Mouse (Mus musculus) layer of hippocampus, adult 2 months (tissue): ENCODE data around the gene Cdca4. TPM values are rescaled to one million over a fixed set of nuclear protein-coding genes. Genes with fewer than 3 reads are reported as not detected.

Experiments
- DNase-seq, 2 experiments: peaks; one replicate each; pipeline ENCODE4 v3.0.0; 2022; ENCODE audit warnings: low spot score in 2 of 2
- H3K27ac ChIP-seq: fragments of 200-600 bp; 2 replicates; pipeline ENCODE4 v1.8.1; 2022
- H3K4me3 ChIP-seq: fragments of 200-600 bp; 2 replicates; pipeline ENCODE4 v1.8.1; 2022; ENCODE audit warnings: mild to moderate bottlenecking
- CTCF ChIP-seq: fragments of 200-600 bp; conservative IDR thresholded peaks from 2 replicates; pipeline ENCODE4 v1.8.1; 2022; ENCODE audit warnings: antibody characterized with exemption, mild to moderate bottlenecking, moderate library complexity
- total RNA-seq, 2 experiments: library from RNA; stranded (reverse); gene quantifications; 2 replicates each; pipeline ENCODE4 v1.2.3; 2021

Cdca4 gene
- total RNA-seq, 2 experiments from 2014 or later, result 7.1 to 10.8 TPM

DNA sequence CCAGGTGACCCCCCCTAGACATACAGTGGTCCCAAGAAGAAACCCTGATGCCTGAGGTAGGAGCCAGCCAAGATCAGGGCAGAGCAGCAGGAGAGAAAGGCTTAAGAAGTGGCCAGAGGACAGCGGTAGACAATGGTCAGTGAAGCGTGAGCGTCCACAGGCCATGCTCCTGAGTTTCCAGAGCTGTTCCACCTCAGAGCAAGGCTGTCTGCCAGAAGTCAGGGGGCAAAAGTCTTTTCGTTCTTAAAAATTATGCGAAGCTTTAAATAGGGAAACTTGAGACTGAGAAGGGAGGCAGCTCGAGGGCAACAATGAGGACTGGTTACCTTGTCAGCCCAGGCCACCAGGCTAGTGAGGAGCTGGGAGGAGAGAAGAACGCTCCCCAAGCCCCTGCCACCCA is 15.9 kb downstream of the Cdca4 start:
- Histone ChIP-seq H3K27ac (no peak overlapping the region), H3K4me3 (no peak overlapping the region)
- DNase-seq, result no peak
- no peak for TF ChIP-seq CTCF

DNA sequence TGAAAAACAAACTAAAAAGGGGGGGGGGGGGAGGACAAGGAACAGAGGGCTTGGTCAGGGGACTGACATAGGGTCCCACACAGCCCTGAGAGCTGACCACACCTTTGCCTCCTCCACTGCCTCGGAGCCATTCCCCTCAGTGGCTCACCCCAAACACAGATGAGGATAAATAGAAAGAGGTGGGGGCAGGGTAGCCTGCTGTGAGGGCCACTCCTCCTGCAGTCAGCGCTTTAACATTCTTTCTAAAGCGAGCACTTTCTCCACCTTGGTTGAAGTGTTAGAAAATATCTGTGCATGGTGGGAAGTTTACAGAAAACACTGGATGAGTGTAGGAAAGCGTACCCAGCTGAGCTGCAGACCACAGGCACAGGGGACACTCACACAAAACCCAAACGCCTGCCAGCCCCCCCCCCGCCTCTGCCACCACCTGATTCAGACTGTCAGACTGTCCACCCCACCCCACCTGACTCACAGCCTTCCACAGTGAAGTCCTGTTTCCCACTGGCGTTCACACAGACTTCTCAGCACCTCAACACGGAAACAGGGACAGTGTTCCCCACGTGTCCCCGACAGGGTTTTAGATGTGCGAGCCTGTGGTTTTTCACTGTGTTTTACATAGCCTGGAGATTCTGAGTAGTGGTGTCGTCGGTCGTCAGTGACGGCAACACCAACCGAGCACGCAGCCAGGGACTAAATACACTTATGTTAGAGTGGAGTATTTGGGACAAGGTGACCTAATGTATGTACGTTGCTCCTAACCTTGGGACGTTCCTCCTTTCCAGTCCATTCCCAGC is 18.9 kb downstream of the Cdca4 start:
- DNase-seq, result no peak
- no peak overlapping the region; the same call in 1 of the 2 replicates for H3K4me3 ChIP-seq
- H3K27ac ChIP-seq, result no peak overlapping the region
- TF ChIP-seq CTCF, result no peak

GRCm38 (mm10) chr12:112809641-112810040 is 19.6 kb downstream of the Cdca4 start:
- peak overlapping the region; percentile 84 for H3K4me3 ChIP-seq
- DNase-seq, result no peak
- no peak for TF ChIP-seq CTCF
- peak overlapping the region; percentile 89 for H3K27ac ChIP-seq

DNA sequence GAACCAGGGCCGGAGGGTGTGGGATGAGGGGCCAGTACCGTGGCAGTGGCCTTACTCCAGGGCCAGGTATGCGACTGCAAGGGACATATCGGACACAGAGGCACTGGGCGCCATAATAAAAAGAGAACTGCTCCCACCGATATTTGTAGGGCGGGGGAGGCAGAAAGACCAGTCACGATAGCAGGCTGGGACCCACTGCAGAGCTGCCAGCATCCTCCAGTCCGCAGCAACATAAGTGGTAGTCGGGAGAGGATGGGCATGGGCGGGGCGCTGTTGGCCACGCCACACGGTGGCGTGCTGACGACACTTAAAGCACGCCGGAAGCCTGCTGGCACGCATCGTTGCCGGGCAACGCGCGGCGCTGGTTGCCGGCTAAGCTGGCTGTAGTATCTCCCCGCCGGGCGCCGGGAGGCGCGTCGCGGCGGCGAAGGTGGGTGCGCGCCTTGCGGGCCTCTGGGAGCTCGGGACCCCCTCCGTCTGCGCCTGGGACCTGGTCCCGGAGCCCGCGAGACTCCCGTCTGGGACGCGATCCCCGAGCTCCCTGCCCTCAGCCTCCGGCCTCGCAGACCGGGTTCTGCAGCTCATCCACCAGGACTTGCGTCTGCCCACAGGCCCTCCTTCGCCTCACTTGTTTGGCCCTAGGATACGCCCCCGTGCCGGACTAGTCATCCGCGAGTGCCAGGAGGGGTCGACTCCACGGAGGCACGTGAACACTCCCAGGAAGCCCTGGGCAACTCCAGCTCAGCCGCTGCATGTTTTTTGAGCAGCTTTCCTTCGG is 20.4 kb downstream of the Cdca4 start, which contains the start of gene Clba1:
TSS of gene Clba1 (plus strand) at position 351 of the 778 bp plus-strand sequence.
- Histone ChIP-seq H3K4me3 (peak within 1 kb of the TSS; percentile 84), H3K27ac (peak within 1 kb of the TSS; percentile 89)
- TF ChIP-seq CTCF, result peak; percentile 72
- peak; percentile 94 to 95 for DNase-seq

- H3K27ac ChIP-seq, result peak overlapping the region; percentile 89
- no peak for DNase-seq
- H3K4me3 ChIP-seq, result peak overlapping the region; percentile 84
- no peak for TF ChIP-seq CTCF
Measured at GRCm38 (mm10) chr12:112808212-112808586, 21.0 kb downstream of the Cdca4 start.

- no peak for TF ChIP-seq CTCF
- no peak overlapping the region; the same call in 1 of the 2 replicates for H3K4me3 ChIP-seq
- DNase-seq, result no peak
- peak overlapping the region; percentile 89 for H3K27ac ChIP-seq
Measured at GRCm38 (mm10) chr12:112807796-112808195, 21.4 kb downstream of the Cdca4 start.

GRCm38 (mm10) chr12:112806044-112806443 is 23.2 kb downstream of the Cdca4 start:
- H3K4me3 ChIP-seq, result no peak overlapping the region
- DNase-seq, result no peak
- no peak overlapping the region for H3K27ac ChIP-seq
- TF ChIP-seq CTCF, result no peak

DNA sequence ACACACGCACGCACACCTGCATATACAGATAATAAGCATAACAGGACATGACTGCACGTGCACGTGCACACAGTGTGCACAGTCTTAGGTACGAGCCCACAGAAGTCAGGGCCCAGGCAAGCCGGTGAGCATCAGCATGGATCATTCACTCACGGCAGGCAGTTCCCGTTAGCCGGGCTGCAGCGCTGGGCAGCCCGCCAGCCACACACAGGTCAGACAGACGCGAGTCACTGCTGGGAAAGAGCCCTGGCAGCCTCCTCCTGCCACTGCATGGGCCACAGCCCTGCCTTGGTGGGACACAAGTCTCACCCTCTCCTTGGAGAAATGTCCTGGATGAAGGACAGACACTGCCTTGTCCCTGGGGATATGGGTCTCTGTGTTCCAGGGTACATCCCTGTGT is 25.2 kb downstream of the Cdca4 start:
- H3K27ac ChIP-seq, result no peak overlapping the region
- no peak for DNase-seq
- TF ChIP-seq CTCF, result no peak
- no peak overlapping the region for H3K4me3 ChIP-seq

DNA sequence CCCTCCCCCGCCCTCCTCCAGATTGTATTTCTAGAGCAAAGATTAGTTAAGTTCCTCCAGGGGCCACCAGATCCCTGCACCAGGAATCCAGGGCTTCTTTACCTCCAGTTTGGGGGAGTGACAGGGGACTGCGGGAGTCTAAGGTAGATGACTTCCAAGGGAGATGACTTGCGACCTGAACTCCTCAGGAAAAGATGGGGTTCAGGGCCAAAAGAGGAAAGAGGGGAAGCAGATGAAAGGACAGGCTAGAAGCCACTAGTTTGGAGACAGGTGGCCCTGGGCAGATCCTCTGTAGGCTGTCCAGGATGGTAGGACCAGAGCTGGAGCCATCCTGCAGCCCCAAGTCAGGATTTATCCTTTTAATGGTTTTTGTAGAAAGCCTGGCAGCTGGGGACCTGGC is 26.3 kb downstream of the Cdca4 start:
- Histone ChIP-seq H3K4me3 (no peak overlapping the region), H3K27ac (no peak overlapping the region)
- no peak for DNase-seq
- TF ChIP-seq CTCF, result no peak

GRCm38 (mm10) chr12:112801864-112802846 is 27.1 kb downstream of the Cdca4 start, which contains the start of gene Ahnak2:
Gene Ahnak2 (minus strand): TSS chr12:112802657.
- H3K4me3 ChIP-seq, result peak within 1 kb of the TSS; percentile 54
- no peak for TF ChIP-seq CTCF
- H3K27ac ChIP-seq, result no peak within 1 kb of the TSS
- no peak for DNase-seq

- H3K4me3 ChIP-seq, result no peak overlapping the region
- no peak overlapping the region for H3K27ac ChIP-seq
- DNase-seq, result peak; percentile 47 to 71
- TF ChIP-seq CTCF, result peak; percentile 94
Measured at GRCm38 (mm10) chr12:112800476-112800875, 28.7 kb downstream of the Cdca4 start.

DNA sequence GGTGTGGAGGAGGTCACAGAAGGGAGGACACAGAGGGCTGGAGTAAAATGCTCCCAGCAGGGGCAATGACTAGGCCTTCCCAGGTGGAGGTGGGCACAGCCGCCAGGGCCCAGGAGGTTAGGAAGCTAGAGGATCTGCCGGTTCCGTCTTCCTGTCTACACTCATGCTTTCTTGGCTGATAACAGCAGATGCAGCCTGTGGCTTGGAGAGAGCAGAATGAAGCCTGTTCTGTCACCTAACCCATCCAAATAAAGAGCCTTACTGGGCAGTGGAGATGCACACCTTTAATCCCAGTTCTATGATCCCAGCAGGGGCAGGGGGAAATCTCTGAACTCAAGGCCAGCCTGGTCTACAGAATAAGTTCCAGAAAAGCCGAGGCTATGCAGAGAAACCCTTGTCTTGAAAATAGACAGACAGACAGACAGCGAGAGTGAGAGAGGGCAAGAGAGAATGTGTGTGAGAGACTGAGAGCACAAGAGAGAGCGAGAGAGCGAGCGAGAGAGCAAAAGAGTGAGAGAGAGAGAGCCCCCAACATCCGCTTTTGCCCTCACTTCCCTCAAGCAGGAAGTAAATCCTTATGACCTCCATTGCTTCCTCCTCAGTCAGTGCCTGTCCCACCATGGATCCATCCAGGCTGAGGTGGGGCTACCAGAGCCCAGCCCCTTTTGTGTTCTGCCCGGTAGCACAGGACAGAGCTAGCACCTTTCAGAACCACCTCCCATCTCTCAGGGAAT is 29.8 kb downstream of the Cdca4 start:
- Histone ChIP-seq H3K27ac (no peak overlapping the region), H3K4me3 (no peak overlapping the region)
- no peak for DNase-seq
- no peak for TF ChIP-seq CTCF
